Mouse (Mus musculus): ENCODE measurements at regions not wholly inside any gene's neighbourhood (a gene's known extent, or its start where the extent isn't known, plus 50 kb on each side); places are given as distances from the start of the nearest gene placed in this dataset.
A peak's percentile ranks its signal among the peaks of the same experiment; 100 is the strongest.

DNA sequence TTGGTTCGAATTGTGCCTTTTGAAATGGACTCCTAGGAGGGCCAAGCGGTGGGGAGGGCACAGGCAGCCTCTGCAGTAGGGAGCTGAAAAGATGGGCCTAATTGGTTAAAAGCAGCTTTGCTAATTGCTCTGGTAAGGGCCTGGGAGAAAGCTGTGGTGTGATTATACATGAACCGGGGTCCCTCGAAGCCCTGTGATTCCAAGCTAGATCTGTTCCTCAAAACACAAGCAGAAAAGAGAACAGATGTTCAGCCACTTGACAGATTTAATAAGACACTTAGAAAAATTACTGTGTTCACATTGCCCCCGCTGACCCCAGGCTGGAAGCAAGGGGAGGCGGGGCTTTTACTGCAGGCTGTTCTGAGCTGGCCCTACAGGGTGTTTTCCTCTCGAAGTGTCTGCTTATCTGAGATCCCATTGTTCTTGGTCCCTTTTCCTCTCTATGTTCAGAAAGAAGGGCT lies 202.7 kb upstream of the Mphosph6 start:
- Histone ChIP-seq H3K36me3 (ENCODE audit: control insufficient read depth, insufficient read depth) (no peaks in the 10 kb centered on the region), H3ac (ENCODE audit: control insufficient read depth, insufficient read length) (no peak overlapping the region)
- TF ChIP-seq E2F4 (IDR thresholded peaks at IDR 0.05; ENCODE audit: insufficient read depth) (no peak), TCF12 (IDR thresholded peaks at IDR 0.05; ENCODE audit: insufficient read depth, poor library complexity, severe bottlenecking) (no peak), CEBPB (IDR thresholded peaks at IDR 0.05; ENCODE audit: insufficient read depth, poor library complexity, severe bottlenecking) (no peak), MYOG (IDR thresholded peaks at IDR 0.05; ENCODE audit: control insufficient read depth in 1 of 3, insufficient read depth in 1 of 3, insufficient read length in 2 of 3, low read depth in 2 of 3) (no peak), REST (IDR thresholded peaks at IDR 0.05; ENCODE audit: insufficient read depth, insufficient read length) (no peak), SRF (IDR thresholded peaks at IDR 0.05; ENCODE audit: control insufficient read depth, insufficient read length, low read depth) (no peak), TCF3 (IDR thresholded peaks at IDR 0.05; ENCODE audit: insufficient read length, low read depth) (no peak), USF1 (IDR thresholded peaks at IDR 0.05; ENCODE audit: low read depth) (no peak), MAX (IDR thresholded peaks at IDR 0.05; ENCODE audit: low read depth) (no peak), POLR2A (IDR thresholded peaks at IDR 0.05; ENCODE audit: insufficient read length, low read depth) (no peak)

GRCm38 (mm10) chr8:118001138-118001537 lies 199.4 kb upstream of the Mphosph6 start:
- Histone ChIP-seq H3K36me3 (ENCODE audit: control insufficient read depth, insufficient read depth) (no peaks in the 10 kb centered on the region), H3K4me2 (ENCODE audit: low read depth) (no peak overlapping the region), H3ac (ENCODE audit: control insufficient read depth, insufficient read length) (no peak overlapping the region), H3K79me2 (ENCODE audit: control insufficient read depth, insufficient read depth) (no peaks in the 10 kb centered on the region), H3K4me3 (no peak overlapping the region), H3K27me3 (ENCODE audit: control insufficient read depth, insufficient read depth, insufficient read length) (peaks cover 7% of the 10 kb centered on the region)
- TF ChIP-seq POLR2AphosphoS2 (IDR thresholded peaks at IDR 0.05; ENCODE audit: insufficient read length, low read depth) (no peak), TCF3 (IDR thresholded peaks at IDR 0.05; ENCODE audit: insufficient read length, low read depth) (no peak), MYOD1 (IDR thresholded peaks at IDR 0.05; ENCODE audit: control insufficient read depth in 1 of 3, insufficient read length in 2 of 3, low read depth in 2 of 3) (peak in 2 of 3 experiments; percentile 6 to 79), CEBPB (IDR thresholded peaks at IDR 0.05; ENCODE audit: insufficient read depth, poor library complexity, severe bottlenecking) (no peak), E2F4 (IDR thresholded peaks at IDR 0.05; ENCODE audit: insufficient read depth) (no peak)

More for the DNA sequence above, 202.7 kb upstream of the Mphosph6 start:
- Histone ChIP-seq H3K27me3 (ENCODE audit: control insufficient read depth, insufficient read depth, insufficient read length) (peaks cover 7% of the 10 kb centered on the region), H3K79me2 (ENCODE audit: control insufficient read depth, insufficient read depth) (no peaks in the 10 kb centered on the region), H3K4me3 (no peak overlapping the region), H3K4me2 (ENCODE audit: low read depth) (no peak overlapping the region)

GRCm38 (mm10) chr8:117991826-117992225 lies 190.1 kb upstream of the Mphosph6 start:
- Histone ChIP-seq H3K36me3 (ENCODE audit: control insufficient read depth, insufficient read depth) (no peaks in the 10 kb centered on the region), H3K4me2 (ENCODE audit: low read depth) (no peak overlapping the region), H3ac (ENCODE audit: control insufficient read depth, insufficient read length) (no peak overlapping the region), H3K27me3 (ENCODE audit: control insufficient read depth, insufficient read depth, insufficient read length) (no peaks in the 10 kb centered on the region), H3K79me2 (ENCODE audit: control insufficient read depth, insufficient read depth) (no peaks in the 10 kb centered on the region), H3K4me3 (no peak overlapping the region)
- no peak for TF ChIP-seq REST (IDR thresholded peaks at IDR 0.05; ENCODE audit: insufficient read depth, insufficient read length)
- no peak for TF ChIP-seq MYOD1 (IDR thresholded peaks at IDR 0.05; ENCODE audit: control insufficient read depth in 1 of 3, insufficient read length in 2 of 3, low read depth in 2 of 3)

DNA sequence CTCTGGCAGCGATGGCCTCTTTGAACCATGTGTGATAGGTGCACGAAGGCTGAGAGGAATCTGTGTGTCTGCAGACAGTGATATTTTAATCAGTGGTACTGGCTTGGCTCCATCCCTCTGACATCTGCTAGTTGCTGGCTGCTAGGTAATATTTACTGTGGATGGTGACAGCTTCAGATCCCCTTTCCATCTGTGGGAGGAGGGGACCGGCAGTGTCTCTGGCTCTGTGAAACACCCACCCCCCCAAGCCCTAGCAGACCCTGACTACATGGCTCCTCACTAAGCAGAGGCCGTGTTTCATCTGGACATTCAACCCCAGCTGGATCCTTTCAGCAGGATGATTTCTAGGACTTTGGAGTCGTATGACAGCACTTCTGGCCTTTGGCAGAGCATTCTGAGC lies 187.0 kb upstream of the Mphosph6 start:
- no peak overlapping the region for H3K4me3 ChIP-seq
- no peaks in the 10 kb centered on the region for H3K36me3 ChIP-seq (ENCODE audit: control insufficient read depth, insufficient read depth)
- TF ChIP-seq MYOD1 (IDR thresholded peaks at IDR 0.05; ENCODE audit: control insufficient read depth in 1 of 3, insufficient read length in 2 of 3, low read depth in 2 of 3), result no peak
- TF ChIP-seq MYOG (IDR thresholded peaks at IDR 0.05; ENCODE audit: control insufficient read depth in 1 of 3, insufficient read depth in 1 of 3, insufficient read length in 2 of 3, low read depth in 2 of 3), result no peak
- no peak for TF ChIP-seq SRF (IDR thresholded peaks at IDR 0.05; ENCODE audit: control insufficient read depth, insufficient read length, low read depth)
- no peak for TF ChIP-seq USF1 (IDR thresholded peaks at IDR 0.05; ENCODE audit: low read depth)
- no peak for TF ChIP-seq E2F4 (IDR thresholded peaks at IDR 0.05; ENCODE audit: insufficient read depth)
- no peak for TF ChIP-seq REST (IDR thresholded peaks at IDR 0.05; ENCODE audit: insufficient read depth, insufficient read length)
- TF ChIP-seq CEBPB (IDR thresholded peaks at IDR 0.05; ENCODE audit: insufficient read depth, poor library complexity, severe bottlenecking), result no peak
- no peak for TF ChIP-seq MAX (IDR thresholded peaks at IDR 0.05; ENCODE audit: low read depth)
- H3K27me3 ChIP-seq (ENCODE audit: control insufficient read depth, insufficient read depth, insufficient read length), result no peaks in the 10 kb centered on the region
- no peak overlapping the region for H3ac ChIP-seq (ENCODE audit: control insufficient read depth, insufficient read length)
- no peaks in the 10 kb centered on the region for H3K79me2 ChIP-seq (ENCODE audit: control insufficient read depth, insufficient read depth)
- H3K4me2 ChIP-seq (ENCODE audit: low read depth), result no peak overlapping the region

- Histone ChIP-seq H3K4me2 (ENCODE audit: low read depth) (no peak overlapping the region), H3K36me3 (ENCODE audit: control insufficient read depth, insufficient read depth) (no peaks in the 10 kb centered on the region), H3ac (ENCODE audit: control insufficient read depth, insufficient read length) (no peak overlapping the region), H3K27me3 (ENCODE audit: control insufficient read depth, insufficient read depth, insufficient read length) (no peaks in the 10 kb centered on the region), H3K4me3 (no peak overlapping the region), H3K79me2 (ENCODE audit: control insufficient read depth, insufficient read depth) (no peaks in the 10 kb centered on the region)
- TF ChIP-seq TCF3 (IDR thresholded peaks at IDR 0.05; ENCODE audit: insufficient read length, low read depth), result no peak
- TF ChIP-seq POLR2AphosphoS2 (IDR thresholded peaks at IDR 0.05; ENCODE audit: insufficient read length, low read depth), result no peak
- TF ChIP-seq REST (IDR thresholded peaks at IDR 0.05; ENCODE audit: insufficient read depth, insufficient read length), result no peak
Measured at GRCm38 (mm10) chr8:117968306-117968705, 166.6 kb upstream of the Mphosph6 start.

DNA sequence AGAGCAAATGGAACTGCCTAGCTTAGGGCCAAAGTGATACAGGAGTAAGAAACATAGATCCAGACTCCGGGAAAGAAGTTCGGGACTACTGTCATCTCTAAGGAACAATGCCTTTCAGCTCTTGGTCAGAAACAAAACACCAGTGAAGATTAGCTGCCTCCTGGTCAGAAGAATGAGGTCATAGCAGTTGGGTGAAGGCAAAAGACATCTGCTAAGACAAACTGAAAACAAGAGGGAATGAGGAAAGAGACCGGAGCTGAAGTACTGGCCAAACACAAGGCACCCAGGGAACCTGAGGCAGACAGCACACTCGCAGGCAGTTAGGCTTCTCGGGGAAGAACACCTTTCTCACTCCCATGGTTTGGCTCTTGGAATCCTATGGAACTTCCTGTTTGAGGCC lies 164.8 kb upstream of the Mphosph6 start:
- no peak overlapping the region for H3ac ChIP-seq (ENCODE audit: control insufficient read depth, insufficient read length)
- no peaks in the 10 kb centered on the region for H3K27me3 ChIP-seq (ENCODE audit: control insufficient read depth, insufficient read depth, insufficient read length)
- H3K36me3 ChIP-seq (ENCODE audit: control insufficient read depth, insufficient read depth), result no peaks in the 10 kb centered on the region
- H3K4me3 ChIP-seq, result no peak overlapping the region
- no peaks in the 10 kb centered on the region for H3K79me2 ChIP-seq (ENCODE audit: control insufficient read depth, insufficient read depth)
- no peak for TF ChIP-seq SRF (IDR thresholded peaks at IDR 0.05; ENCODE audit: control insufficient read depth, insufficient read length, low read depth)
- no peak for TF ChIP-seq POLR2A (IDR thresholded peaks at IDR 0.05; ENCODE audit: insufficient read length, low read depth)
- no peak for TF ChIP-seq REST (IDR thresholded peaks at IDR 0.05; ENCODE audit: insufficient read depth, insufficient read length)
- no peak for TF ChIP-seq MYOD1 (IDR thresholded peaks at IDR 0.05; ENCODE audit: control insufficient read depth in 1 of 3, insufficient read length in 2 of 3, low read depth in 2 of 3)
- no peak for TF ChIP-seq MAX (IDR thresholded peaks at IDR 0.05; ENCODE audit: low read depth)
- TF ChIP-seq USF1 (IDR thresholded peaks at IDR 0.05; ENCODE audit: low read depth), result no peak
- TF ChIP-seq CEBPB (IDR thresholded peaks at IDR 0.05; ENCODE audit: insufficient read depth, poor library complexity, severe bottlenecking), result no peak
- TF ChIP-seq MYOG (IDR thresholded peaks at IDR 0.05; ENCODE audit: control insufficient read depth in 1 of 3, insufficient read depth in 1 of 3, insufficient read length in 2 of 3, low read depth in 2 of 3), result no peak
- no peak overlapping the region for H3K4me2 ChIP-seq (ENCODE audit: low read depth)

Measured in myocyte (in vitro differentiated cells).